Mouse (Mus musculus) intestine, embryonic 15.5 days (tissue): ENCODE results near the gene Mctp1. TPM values are rescaled to one million over a fixed set of nuclear protein-coding genes. Genes with fewer than 3 reads are reported as not detected.

Source experiments
- ATAC-seq: fragments of 200-750 bp; cut with Nextera tagmentation; 2 replicates; pipeline ENCODE4 v1.8.0; 2017; ENCODE audit warnings: moderate TSS enrichment, moderate library complexity
- H3K27ac ChIP-seq: fragments of 300-500 bp; sonication (generic); 2 replicates; pipeline ENCODE4 v1.5.1; 2015; ENCODE audit warnings: mild to moderate bottlenecking, inconsistent platforms
- H3K27me3 ChIP-seq: fragments of 300-500 bp; sonication (generic); replicated peaks from 2 replicates; pipeline ENCODE4 v1.6.1; 2015; ENCODE audit warnings: inconsistent platforms
- H3K36me3 ChIP-seq: fragments of 300-500 bp; sonication (generic); 2 replicates; pipeline ENCODE4 v1.6.1; 2015; ENCODE audit warnings: inconsistent platforms
- H3K4me1 ChIP-seq: fragments of 300-500 bp; sonication (generic); replicated peaks from 2 replicates; pipeline ENCODE4 v1.6.1; 2015; ENCODE audit warnings: inconsistent platforms
- H3K4me2 ChIP-seq: fragments of 300-500 bp; sonication (generic); replicated peaks from 2 replicates; pipeline ENCODE4 v1.6.1; 2015; ENCODE audit warnings: mild to moderate bottlenecking, inconsistent platforms
- H3K4me3 ChIP-seq: fragments of 300-500 bp; sonication (generic); replicated peaks from 2 replicates; pipeline ENCODE4 v1.5.1; 2015; ENCODE audit warnings: inconsistent platforms
- H3K9ac ChIP-seq: fragments of 300-500 bp; sonication (generic); 2 replicates; pipeline ENCODE4 v1.6.1; 2015; ENCODE audit warnings: inconsistent platforms
- H3K9me3 ChIP-seq: fragments of 300-500 bp; sonication (generic); 2 replicates; pipeline ENCODE4 v1.6.1; 2016; ENCODE audit warnings: inconsistent platforms
- WGBS: fragments of 180-500 bp; shearing (Covaris S2); methylation state at CpG from one replicate; pipeline ENCODE4 v1.1.7; 2015; 5-methylcytosine and 5-hydroxymethylcytosine counted together
- polyA plus RNA-seq: library from polyadenylated mRNA; unstranded; fragments of >200 nt; fragmentation: Nextera tagmentation; extraction: Ambion mirVana; gene quantifications from 2 replicates; pipeline ENCODE4 v1.2.1, GENCODE M21; 2015

The Mctp1 gene
- polyA plus RNA-seq, 1 experiment from 2014 or later = 0.62 TPM

GRCm38 (mm10) chr13:76808871-76809390 is 424.6 kb downstream of the Mctp1 start:
- 79% methylated on average over 1 of the region's 1 CpGs for WGBS
- H3K27ac ChIP-seq = no peak overlapping the region

GRCm38 (mm10) chr13:76809802-76810201 is 425.5 kb downstream of the Mctp1 start:
- no peaks in the 10 kb centered on the region for H3K9me3 ChIP-seq
- H3K4me3 ChIP-seq = no peak overlapping the region
- no peak overlapping the region for H3K4me2 ChIP-seq
- H3K4me1 ChIP-seq = no peaks in the 10 kb centered on the region
- H3K9ac ChIP-seq = no peak overlapping the region
- H3K36me3 ChIP-seq = no peaks in the 10 kb centered on the region
- H3K27ac ChIP-seq = no peak overlapping the region
- no peaks in the 10 kb centered on the region for H3K27me3 ChIP-seq
- no peak for ATAC-seq
- 24% methylated on average over 2 of the region's 2 CpGs for WGBS

More at GRCm38 (mm10) chr13:76808871-76809390, 424.6 kb downstream of the Mctp1 start:
- Histone ChIP-seq H3K4me3 (no peak overlapping the region), H3K9me3 (no peaks in the 10 kb centered on the region), H3K27me3 (no peaks in the 10 kb centered on the region), H3K9ac (no peak overlapping the region), H3K36me3 (no peaks in the 10 kb centered on the region), H3K4me1 (no peaks in the 10 kb centered on the region), H3K4me2 (no peak overlapping the region)
- ATAC-seq = no peak

GRCm38 (mm10) chr13:76810496-76810939 is 426.2 kb downstream of the Mctp1 start:
- 25% methylated on average over 7 of the region's 7 CpGs for WGBS
- H3K4me2 ChIP-seq = no peak overlapping the region
- ATAC-seq = no peak
- H3K27me3 ChIP-seq = no peaks in the 10 kb centered on the region
- no peaks in the 10 kb centered on the region for H3K36me3 ChIP-seq
- no peak overlapping the region for H3K4me3 ChIP-seq
- no peaks in the 10 kb centered on the region for H3K4me1 ChIP-seq
- H3K27ac ChIP-seq = no peak overlapping the region
- no peak overlapping the region for H3K9ac ChIP-seq
- H3K9me3 ChIP-seq = no peaks in the 10 kb centered on the region

GRCm38 (mm10) chr13:76823083-76823482 is 438.7 kb downstream of the Mctp1 start:
- H3K36me3 ChIP-seq = no peaks in the 10 kb centered on the region
- WGBS = 61% methylated on average over 3 of the region's 3 CpGs
- no peaks in the 10 kb centered on the region for H3K9me3 ChIP-seq
- no peaks in the 10 kb centered on the region for H3K4me1 ChIP-seq
- no peak overlapping the region for H3K4me2 ChIP-seq
- no peak overlapping the region for H3K9ac ChIP-seq
- no peak overlapping the region for H3K27ac ChIP-seq
- no peak for ATAC-seq
- no peak overlapping the region for H3K4me3 ChIP-seq
- no peaks in the 10 kb centered on the region for H3K27me3 ChIP-seq

- Histone ChIP-seq H3K9me3 (no peaks in the 10 kb centered on the region), H3K36me3 (no peaks in the 10 kb centered on the region), H3K4me1 (no peaks in the 10 kb centered on the region), H3K27ac (no peak overlapping the region), H3K27me3 (no peaks in the 10 kb centered on the region), H3K9ac (no peak overlapping the region), H3K4me2 (no peak overlapping the region), H3K4me3 (no peak overlapping the region)
- no peak for ATAC-seq
- 49% methylated on average over 10 of the region's 10 CpGs for WGBS
These were observed 440.8 kb downstream of the Mctp1 start for GRCm38 (mm10) chr13:76824932-76825694.

GRCm38 (mm10) chr13:76827738-76828137 is 443.4 kb downstream of the Mctp1 start:
- Histone ChIP-seq H3K9me3 (no peaks in the 10 kb centered on the region), H3K27me3 (no peaks in the 10 kb centered on the region), H3K4me1 (no peaks in the 10 kb centered on the region), H3K4me3 (no peak overlapping the region), H3K36me3 (no peaks in the 10 kb centered on the region), H3K4me2 (no peak overlapping the region), H3K27ac (no peak overlapping the region), H3K9ac (no peak overlapping the region)
- 78% methylated on average over 3 of the region's 3 CpGs for WGBS
- ATAC-seq = no peak

- Histone ChIP-seq H3K4me2 (no peak overlapping the region), H3K4me1 (no peaks in the 10 kb centered on the region), H3K4me3 (no peak overlapping the region), H3K27me3 (no peaks in the 10 kb centered on the region), H3K36me3 (no peaks in the 10 kb centered on the region), H3K9me3 (no peaks in the 10 kb centered on the region), H3K9ac (no peak overlapping the region), H3K27ac (no peak overlapping the region)
- 68% methylated on average over 3 of the region's 3 CpGs for WGBS
- no peak for ATAC-seq
These were observed 453.7 kb downstream of the Mctp1 start for GRCm38 (mm10) chr13:76838031-76838430.

GRCm38 (mm10) chr13:76840712-76841111 is 456.4 kb downstream of the Mctp1 start:
- 77% methylated on average over 5 of the region's 5 CpGs for WGBS

GRCm38 (mm10) chr13:76844629-76845255 is 460.4 kb downstream of the Mctp1 start:
- WGBS = 52% methylated on average over 8 of the region's 8 CpGs

More at GRCm38 (mm10) chr13:76840712-76841111, 456.4 kb downstream of the Mctp1 start:
- H3K9me3 ChIP-seq = no peaks in the 10 kb centered on the region
- H3K4me3 ChIP-seq = no peak overlapping the region
- ATAC-seq = no peak
- H3K4me1 ChIP-seq = no peaks in the 10 kb centered on the region
- no peak overlapping the region for H3K27ac ChIP-seq
- H3K27me3 ChIP-seq = no peaks in the 10 kb centered on the region
- no peak overlapping the region for H3K9ac ChIP-seq
- H3K36me3 ChIP-seq = no peaks in the 10 kb centered on the region
- H3K4me2 ChIP-seq = no peak overlapping the region

GRCm38 (mm10) chr13:76850412-76851054 is 466.2 kb downstream of the Mctp1 start:
- H3K9me3 ChIP-seq = no peaks in the 10 kb centered on the region
- ATAC-seq = no peak
- no peaks in the 10 kb centered on the region for H3K36me3 ChIP-seq
- no peak overlapping the region for H3K27ac ChIP-seq
- WGBS = 57% methylated on average over 7 of the region's 7 CpGs
- no peaks in the 10 kb centered on the region for H3K4me1 ChIP-seq
- H3K27me3 ChIP-seq = no peaks in the 10 kb centered on the region
- no peak overlapping the region for H3K9ac ChIP-seq
- H3K4me2 ChIP-seq = no peak overlapping the region
- no peak overlapping the region for H3K4me3 ChIP-seq

More at GRCm38 (mm10) chr13:76844629-76845255, 460.4 kb downstream of the Mctp1 start:
- Histone ChIP-seq H3K9me3 (no peaks in the 10 kb centered on the region), H3K36me3 (no peaks in the 10 kb centered on the region), H3K9ac (no peak overlapping the region), H3K4me2 (no peak overlapping the region), H3K4me3 (no peak overlapping the region), H3K4me1 (no peaks in the 10 kb centered on the region), H3K27ac (no peak overlapping the region), H3K27me3 (no peaks in the 10 kb centered on the region)
- ATAC-seq = no peak

GRCm38 (mm10) chr13:76854306-76854705 is 470.0 kb downstream of the Mctp1 start:
- H3K4me1 ChIP-seq = no peaks in the 10 kb centered on the region
- 54% methylated on average over 1 of the region's 1 CpGs for WGBS
- no peaks in the 10 kb centered on the region for H3K27me3 ChIP-seq
- ATAC-seq = no peak
- H3K4me3 ChIP-seq = no peak overlapping the region
- no peak overlapping the region for H3K27ac ChIP-seq
- H3K4me2 ChIP-seq = no peak overlapping the region
- no peaks in the 10 kb centered on the region for H3K36me3 ChIP-seq
- H3K9ac ChIP-seq = no peak overlapping the region
- no peaks in the 10 kb centered on the region for H3K9me3 ChIP-seq

GRCm38 (mm10) chr13:76855021-76855420 is 470.7 kb downstream of the Mctp1 start:
- Histone ChIP-seq H3K9me3 (no peaks in the 10 kb centered on the region), H3K4me2 (no peak overlapping the region), H3K27ac (no peak overlapping the region), H3K4me3 (no peak overlapping the region), H3K27me3 (no peaks in the 10 kb centered on the region), H3K9ac (no peak overlapping the region), H3K4me1 (no peaks in the 10 kb centered on the region), H3K36me3 (no peaks in the 10 kb centered on the region)
- no peak for ATAC-seq
- 89% methylated on average over 3 of the region's 3 CpGs for WGBS
